Mouse (Mus musculus) urinary bladder, adult 18-20 months (tissue): ENCODE data around the gene Axin2.
A peak's percentile ranks its signal among the peaks of the same experiment; 100 is the strongest.

Experiments
- DNase-seq, 2 experiments: peaks; one replicate each; pipeline ENCODE4 v3.0.0; 2022; ENCODE audit warnings: low spot score in 2 of 2, mixed read lengths in 2 of 2

Gene Axin2

DNA sequence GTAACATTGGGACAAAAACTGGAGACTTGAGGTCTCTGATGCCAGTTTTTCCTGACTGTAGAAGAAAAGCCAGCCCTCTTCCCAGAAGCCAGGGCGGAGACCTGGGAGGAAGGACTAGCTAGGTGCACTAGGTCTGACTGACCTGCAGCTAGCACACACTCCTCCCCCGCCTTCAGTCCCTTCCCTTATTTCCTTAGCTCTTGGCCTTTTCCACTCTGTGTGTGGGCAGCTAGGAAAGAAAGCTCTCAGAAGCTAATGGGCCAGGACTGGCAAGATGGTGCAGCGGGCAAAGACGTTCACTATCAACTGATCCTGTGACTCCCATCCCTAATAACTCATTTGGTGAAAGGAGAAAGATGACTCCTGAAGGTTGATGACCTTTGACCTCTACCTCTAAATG is 17.8 kb upstream of the Axin2 start:
- DNase-seq, result no peak

DNA sequence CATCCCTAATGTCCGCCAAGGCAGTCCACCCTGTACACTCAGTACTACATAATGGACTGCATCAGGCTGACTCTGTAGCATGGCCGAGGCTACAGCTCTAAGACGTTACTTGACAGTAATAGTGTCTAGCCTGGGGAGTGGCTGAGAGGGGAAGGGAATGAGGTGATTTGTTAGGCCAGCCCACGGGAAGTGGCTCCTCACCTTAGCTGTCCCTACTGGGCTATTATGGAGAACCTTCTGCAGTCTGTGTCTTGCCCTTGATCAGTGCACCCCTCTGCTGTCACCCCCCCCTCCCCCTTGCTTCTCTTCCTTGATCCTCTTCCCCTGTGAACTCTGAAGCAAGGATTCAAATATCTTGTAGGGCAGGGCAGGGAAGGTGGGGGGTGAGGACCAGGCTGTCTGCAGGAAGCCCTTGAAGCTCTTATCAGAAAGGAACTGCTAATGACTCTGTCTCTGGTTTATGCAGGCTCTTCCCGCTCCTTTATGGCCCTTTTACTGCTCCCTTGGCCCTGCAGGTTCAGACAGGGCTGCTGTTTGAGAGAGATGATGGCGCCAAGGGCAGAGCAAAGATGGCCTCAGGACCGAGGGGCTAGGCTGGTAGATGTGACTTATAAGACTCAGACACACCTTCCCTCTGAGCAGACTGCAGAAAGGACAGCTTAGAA is 13.4 kb upstream of the Axin2 start:
- no peak for DNase-seq

DNA sequence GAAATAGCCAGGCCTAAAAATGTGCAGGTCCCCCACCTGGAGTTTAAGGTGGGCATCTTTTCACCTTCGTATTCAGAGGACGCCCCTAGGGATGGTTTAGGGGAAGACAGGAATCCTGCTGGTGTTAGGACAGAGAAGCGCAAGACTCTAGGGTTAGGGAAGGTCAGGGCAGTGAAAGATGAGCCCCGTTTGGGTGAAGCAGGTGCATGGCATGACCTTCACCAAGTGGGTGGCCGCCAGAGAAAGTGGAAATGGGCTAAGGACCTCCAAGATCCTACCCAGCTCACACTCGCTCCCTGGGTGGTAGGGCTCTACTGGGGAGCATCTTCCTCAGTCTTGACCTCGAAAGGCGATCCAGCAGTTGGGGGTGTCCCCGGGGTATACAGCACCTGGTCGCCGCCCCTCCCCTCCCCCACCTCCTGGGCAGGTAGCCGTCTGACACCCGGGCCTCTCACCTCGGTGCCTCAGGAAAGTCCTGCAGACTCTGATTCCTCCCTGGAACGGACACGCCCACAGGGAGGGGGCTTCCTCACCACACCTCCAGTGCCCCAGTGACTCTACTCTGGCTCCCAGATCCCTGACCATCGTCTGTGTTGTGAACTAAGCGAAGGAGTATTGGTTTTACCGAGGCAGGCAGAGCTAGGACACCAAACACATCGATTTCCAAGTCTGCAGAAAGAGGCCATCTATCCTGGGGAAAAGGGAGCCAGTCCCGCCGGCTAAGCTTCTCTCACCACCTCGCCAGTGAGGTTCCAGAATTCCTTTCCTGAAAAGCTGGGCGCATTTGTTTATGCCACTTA is 10.6 kb upstream of the Axin2 start:
- no peak for DNase-seq

DNA sequence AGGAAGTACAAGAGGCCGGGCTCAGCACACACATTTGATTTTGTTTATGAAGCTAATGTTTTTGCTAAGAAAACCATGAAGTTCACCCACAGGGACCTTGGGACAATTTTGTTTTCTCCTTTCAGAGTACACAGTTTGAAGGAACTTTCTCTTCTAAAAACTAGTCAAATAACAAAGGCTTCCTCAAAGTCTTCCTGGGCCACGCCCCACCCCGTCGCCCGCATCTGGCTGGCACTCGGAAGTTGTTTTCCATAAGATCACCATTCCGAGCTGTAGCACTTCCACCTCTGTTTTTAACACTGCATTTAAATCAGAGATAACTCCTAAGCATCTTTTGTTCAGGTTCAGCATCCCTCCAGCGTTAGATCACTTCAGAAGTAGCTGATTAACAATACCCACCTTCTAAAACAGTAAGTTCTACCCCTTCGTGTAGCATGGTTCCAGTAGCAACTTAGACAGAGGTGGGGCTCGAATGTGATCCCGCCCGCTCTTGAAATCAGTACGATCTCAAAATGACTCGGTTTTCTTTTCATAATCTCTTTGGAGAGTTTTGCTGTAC is 9.7 kb upstream of the Axin2 start:
- DNase-seq, result no peak

DNA sequence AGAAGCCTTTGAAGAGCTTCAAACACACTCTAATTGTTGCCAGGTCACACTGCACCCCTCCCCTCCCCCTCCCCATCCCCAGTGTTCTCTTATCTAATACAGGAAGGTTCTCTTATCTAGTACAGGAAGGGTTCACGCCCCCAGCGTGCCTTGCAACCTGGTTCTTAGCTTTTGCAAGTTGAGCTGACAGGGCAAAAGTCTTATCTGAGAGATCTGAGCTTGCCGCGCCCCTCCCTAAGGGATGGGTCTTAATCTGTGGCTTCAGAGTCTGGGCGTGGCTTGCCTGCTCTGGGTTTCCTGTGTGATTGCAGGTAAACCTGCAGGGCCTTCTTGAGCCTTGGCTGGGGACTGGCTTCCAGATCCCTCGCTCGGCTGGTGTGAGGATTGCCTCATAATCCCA is 9.2 kb upstream of the Axin2 start:
- DNase-seq, result peak; percentile 35 to 38

DNA sequence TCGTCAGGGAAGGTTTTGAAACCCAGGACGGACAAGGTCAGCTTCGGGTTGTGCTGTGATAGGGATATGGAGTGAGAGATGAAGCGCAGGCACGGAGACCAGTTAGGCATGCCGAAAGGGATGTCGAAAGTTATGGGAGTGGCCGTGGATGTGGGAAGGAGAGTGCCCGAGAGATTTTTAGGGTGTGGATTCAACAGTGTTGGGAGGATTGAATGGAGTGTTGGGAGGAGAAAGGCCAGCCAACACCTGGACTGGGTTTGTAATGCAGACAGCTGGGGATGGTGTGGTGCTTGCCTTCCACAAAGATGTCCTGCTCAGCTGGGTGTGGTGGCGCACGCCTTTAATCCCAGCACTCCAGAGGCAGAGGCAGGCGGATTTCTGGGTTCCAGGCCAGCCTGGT is 8.0 kb upstream of the Axin2 start:
- no peak for DNase-seq

DNA sequence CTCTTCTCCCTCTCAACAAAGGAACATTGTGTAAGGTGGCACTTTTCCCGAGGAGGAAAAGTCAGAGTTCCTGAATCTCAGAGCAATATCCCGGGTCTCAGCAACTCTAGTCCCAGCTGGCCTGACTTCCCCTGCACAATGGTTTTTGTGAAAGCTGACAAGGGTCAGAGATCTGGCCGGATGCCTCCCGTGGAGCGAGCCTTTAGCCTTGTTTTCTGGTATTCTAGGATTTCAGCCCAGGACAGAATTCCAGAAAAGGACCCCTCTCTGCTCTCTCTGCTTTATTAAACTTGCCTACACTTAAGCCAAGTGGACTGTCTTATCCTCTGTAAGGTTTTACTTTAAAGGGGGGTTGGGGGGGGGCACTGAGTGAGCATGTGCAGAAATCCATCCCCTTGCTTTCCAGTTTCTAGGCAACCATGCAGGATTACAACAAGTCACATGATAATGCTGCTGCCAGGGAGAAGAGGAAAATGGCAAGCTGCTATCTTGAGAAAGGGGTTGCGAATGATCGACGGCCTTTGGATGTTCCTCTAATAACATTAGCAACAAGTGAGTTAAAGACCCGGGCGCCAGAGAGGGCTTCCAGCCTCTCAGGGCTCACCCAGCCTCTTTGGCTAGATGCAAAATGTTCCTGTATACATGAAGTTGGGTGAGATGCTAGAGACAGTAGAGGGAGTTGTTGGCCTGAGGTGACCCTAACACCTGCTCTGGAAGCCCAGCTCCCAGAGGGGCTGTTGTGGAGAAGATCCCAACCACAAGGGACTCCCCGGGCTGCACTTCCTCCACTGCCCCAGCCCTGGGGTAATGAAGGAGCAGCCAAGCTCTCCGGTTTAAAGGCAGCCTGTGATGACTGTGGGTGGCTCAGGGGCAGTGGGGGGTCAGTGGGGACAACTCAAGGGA is 2.5 kb upstream of the Axin2 start:
- DNase-seq, result no peak

DNA sequence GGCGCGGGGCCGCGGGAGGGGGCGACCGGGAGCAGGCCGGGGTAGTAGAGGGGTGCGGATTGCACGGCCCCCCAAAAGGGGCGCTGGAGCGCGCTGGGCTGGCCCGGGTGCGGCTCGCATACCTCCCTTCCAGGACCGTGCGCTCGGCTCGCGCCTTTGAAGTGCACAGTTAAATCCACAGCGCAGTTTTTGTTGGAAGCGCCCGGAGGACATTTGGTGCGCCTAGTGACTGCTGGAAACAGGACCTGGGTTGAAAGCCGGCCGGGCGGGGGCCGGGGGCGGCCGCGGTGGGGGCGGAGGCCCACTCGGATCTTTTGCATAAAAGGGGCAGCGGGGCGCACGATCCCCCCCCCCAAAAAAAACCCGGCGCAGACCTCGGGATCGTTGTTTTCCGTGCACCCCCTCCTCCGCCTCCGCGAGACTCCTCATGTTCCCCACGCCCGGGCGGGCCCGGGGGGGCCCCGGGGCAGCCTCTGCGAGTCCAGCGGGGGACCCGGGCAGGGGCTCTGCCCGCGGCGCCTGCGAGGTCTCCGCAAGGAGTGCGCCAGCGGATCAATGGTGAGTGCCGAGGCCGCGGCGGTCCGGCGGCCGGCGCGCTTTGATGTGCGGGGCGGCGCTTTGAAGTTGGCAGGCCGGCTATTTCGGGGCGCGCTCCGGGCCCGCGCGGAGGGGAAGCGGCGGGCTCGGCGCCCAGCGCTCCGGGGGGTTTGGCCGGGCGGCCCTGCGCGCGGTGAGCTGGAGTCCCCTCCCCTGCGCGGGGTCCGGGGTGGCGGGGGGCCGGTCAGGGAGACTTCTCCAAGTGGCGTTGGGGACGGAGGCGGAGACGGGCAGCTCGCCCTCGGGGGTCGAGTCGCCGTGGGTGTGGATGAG is 722 bp downstream of the Axin2 start:
- peak; percentile 64 to 73 for DNase-seq

DNA sequence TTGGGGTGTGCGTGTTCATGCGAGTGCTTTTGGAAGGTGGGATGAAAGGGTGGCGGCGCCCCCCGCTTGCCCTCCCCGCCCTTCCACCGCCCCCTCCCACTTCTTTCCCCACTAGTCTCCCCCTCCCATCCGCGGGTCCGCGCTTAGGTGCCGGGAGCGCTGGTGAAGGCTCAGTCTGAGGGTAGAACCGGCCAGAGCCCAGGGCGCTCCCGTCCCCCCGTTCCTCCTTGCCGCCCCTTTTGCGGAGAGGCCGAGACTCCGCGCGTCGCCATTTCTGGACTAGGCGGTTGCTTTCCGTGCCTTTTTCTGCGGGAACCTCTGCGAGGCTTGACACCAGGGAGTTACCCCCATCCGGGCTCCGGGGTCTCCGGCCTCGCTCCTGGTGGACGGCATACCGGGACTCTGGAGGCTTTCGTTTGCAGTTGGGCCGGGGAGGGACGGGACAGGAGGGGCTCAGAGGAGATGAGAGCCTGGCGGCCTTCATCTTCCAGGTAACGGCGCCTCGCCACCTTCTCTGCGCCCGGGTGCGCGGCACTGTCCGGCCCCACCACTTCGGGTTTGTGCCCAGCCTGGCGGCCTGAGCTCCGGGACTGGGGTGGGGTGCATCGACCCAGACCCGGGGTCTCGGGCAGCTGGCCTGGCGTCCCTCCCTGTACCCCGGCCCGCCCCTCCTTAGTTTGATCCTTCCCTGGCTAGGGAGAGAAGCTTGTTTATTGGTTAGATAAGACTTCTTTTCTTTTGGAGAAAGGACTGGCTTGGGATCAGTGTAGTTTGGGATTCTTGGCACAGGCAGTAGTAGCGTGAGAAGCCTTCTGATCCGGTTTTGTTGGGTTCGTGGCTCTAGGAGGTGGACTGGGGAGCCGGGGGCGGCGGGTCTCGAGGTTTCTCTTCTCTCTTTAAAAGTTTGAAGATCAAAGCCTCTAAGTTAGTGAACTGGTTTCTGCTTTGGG is 1.6 kb downstream of the Axin2 start:
- DNase-seq, result peak in 1 of 2 experiments; percentile 53

DNA sequence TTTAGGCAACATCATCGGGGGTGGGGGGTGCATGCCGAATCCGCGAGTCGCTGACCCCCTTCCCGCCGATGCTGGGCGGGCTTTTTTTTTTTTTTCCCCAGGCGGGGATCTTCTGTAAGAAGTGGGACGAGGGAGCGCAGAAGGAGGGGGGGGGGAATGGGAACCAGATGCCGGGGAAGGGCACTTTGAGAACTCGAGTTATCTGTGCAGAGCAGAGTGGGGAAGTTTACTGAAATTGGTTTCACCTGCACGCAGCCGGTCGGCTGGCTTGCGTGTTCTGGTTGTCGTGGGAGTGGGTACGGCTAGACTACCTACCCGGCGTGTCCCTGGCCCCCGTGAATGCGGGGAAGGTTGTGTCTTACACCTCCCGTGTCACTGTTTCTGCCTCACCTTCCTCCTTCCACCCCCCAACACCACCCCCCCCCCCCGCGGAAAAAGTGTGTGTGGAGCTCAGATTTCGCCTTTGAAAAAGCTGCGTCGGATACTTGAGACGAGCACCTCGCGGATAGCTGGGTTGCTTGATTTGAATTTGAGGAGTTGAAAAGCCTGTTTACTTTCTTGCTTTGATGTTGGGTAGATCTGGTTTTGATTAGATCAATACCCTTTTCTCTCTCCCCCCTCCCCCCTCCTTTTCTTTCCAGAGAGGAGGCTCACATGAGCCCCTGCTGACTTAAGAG is 2.5 kb downstream of the Axin2 start:
- DNase-seq, result no peak

DNA sequence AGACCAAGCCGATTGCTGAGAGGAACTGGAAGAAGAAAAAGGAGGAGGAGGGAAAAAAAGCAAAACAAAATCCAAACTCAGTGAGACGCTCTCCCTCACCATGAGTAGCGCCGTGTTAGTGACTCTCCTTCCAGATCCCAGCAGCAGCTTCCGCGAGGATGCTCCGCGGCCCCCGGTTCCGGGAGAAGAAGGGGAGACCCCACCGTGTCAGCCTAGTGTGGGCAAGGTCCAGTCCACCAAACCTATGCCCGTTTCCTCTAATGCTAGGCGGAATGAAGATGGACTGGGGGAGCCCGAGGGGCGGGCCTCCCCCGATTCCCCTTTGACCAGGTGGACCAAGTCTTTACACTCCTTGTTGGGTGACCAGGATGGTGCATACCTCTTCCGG is 3.0 kb downstream of the Axin2 start:
- no peak for DNase-seq

DNA sequence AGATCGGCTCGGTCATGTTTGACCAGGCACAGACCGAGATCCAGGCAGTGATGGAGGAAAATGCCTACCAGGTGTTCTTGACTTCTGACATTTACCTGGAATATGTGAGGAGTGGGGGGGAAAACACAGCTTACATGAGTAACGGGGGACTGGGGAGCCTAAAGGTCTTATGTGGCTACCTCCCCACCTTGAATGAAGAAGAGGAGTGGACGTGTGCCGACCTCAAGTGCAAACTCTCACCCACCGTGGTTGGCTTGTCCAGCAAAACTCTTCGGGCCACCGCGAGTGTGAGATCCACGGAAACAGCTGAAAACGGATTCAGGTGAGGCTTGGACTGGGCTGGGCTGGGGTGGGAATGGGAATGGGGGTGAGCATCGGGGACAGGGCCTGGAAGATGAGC is 3.6 kb downstream of the Axin2 start:
- no peak for DNase-seq

DNA sequence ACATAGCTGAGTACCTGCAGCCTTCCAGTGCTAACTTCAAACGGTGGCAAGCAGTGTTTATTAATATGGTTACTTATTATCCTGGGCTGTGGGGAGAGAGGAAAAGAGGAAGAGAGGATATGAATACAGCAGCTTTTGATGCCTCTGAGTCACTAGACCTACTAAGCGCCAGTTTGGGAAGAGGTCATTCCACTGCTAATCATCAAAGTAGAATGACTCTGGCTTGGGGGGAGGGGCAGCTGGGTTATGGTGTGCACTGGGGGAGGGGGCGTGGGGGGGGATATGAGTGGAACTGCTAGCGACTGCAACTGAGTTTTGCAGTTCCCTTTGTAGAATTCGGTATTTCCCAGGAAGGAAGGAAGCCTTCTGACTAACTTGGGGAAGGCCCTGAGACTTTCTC is 4.2 kb downstream of the Axin2 start:
- DNase-seq, result no peak

DNA sequence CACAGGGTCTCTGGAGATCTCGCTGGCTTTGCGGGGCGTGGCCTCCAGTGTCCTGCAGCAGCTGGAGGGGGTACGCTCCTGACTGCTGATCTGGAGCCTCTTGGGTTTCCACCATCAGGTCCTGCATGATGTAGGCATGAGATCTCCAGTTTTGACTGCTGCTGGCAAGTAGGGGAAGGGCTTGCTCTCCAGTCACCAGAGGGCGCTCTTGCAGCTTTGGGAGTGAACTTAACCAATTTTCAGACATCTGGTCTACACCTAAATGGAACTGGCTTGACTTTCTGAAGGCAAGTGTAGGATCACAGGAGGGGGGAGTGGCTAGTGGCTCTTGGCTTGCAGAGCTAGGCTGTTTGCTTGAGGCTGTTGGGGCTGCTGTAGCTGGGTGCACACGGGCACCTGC is 5.1 kb downstream of the Axin2 start:
- peak; percentile 69 to 72 for DNase-seq

DNA sequence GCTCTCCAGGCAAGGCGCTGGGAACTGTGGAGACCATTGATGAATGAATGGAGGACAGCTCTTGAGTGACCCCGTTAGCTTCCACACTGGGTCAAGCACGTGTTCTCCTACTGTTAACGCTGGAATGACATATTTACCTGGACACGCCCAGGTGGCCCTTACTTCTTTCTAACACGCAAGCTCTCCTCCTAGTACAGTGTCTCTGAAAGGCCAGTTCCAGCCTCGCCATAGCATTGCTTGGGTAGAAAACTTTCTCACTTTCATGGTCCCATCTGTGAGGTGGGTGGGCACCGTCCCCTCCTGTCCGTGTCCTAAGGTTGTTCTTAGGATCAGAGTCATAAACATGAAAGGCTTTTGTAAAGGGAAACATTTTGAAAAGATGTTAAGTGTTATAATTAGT is 5.7 kb downstream of the Axin2 start:
- DNase-seq, result no peak

DNA sequence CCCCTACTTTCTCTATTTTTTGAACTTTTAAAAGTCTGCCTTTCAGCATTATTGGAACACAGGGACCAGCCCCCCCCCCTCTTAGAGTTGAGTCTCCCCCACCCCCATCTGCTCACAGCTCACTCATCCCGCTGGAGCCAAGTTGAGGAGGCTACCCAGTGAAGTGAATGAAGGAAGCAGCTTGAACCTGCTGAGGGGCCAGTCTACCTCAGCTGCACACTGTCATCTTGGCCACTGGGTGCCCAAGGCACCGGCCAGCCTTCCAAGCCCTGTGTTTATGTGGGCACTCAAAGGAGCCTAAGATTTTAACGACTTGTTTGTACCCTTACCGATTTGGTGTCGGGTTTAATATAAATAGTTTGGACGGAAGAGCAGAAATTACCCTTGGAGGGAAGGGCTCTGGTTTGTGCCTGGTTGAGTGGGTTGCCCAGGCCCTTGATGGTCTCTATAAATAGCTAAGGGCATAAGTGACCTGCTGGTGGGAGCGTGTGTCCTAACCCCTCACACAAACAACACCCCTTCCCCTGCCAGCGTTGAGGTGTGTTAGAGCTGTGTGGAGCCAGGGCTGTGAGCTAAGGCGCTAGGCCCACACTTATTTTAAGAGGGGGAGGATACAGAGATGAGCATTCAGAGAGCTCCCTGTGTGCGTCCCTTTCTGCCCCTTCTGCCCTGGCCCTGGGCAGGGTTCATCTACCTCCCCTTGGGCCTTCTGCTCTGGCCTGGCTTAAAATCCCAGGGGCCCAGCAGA is 6.4 kb downstream of the Axin2 start:
- DNase-seq, result no peak

DNA sequence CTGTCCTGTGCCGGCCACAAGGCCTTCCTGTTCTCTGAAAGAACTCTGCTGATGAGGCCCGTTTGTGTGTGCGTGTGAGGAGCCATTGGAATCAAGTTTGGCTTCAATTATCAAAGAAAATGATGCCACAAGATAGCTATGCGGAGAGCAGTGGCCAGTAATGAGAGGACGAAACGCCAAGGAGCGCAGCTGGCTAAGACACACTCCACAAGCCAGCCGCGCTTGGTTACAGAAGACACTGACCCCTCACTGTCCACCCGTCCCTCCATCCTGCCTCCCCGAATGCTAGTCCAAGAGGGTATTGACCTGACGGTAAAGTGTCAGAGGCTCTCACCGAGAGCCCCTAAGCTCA is 6.9 kb downstream of the Axin2 start:
- no peak for DNase-seq

DNA sequence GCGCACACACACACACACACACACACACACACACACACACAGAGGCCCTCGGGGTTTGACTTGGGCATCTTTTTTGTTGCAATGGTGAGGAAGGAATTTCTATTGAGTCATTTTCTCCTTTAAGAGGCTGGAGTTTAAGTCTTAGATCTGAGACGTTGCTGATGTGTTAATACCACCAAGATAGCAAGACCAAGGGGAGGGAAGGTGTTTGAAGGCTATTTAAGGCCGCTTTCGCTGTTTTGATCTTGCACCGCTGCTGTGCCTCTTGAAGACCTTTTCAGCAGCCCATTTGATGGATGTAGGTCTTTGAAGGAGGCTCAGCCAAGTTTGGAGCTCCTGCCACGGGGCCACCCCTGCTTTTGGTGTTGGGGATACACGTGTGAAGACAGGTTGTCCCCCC is 7.9 kb downstream of the Axin2 start:
- DNase-seq, result no peak

DNA sequence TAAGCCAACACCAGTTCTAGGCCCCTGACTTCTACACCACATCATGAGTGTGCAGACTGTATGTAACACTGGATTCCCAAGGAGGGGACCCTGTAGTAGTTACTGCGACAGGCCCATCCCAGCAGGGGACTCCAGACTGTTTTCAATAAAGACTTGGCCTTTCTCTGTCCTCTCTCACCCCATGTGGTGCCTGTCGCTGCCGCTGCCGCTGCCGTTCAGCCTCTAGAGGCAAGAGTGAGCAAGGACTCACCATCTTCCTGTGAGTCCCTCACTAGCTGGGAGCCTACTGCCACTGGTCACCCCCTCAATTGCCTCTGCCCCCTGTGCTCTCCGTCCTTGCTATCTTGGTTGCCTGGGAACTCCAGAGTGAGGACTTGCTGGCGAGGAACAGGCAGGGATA is 8.6 kb downstream of the Axin2 start:
- DNase-seq, result no peak
